Mouse (Mus musculus) neural tube, embryonic 10.5 days (tissue): Measurements from ENCODE around the gene Teddm3.
"Not testable (repeated sequence)": the region's sequence is repeated elsewhere in the genome, so short reads cannot be mapped to it uniquely, and the experiment has no call there.

ENCODE experiments used
- DNase-seq: peaks from one replicate; pipeline ENCODE4 v3.0.0-alpha.2; 2017; ENCODE audit warnings: low spot score; ENCODE audit errors: extremely low spot score

Gene Teddm3

DNA sequence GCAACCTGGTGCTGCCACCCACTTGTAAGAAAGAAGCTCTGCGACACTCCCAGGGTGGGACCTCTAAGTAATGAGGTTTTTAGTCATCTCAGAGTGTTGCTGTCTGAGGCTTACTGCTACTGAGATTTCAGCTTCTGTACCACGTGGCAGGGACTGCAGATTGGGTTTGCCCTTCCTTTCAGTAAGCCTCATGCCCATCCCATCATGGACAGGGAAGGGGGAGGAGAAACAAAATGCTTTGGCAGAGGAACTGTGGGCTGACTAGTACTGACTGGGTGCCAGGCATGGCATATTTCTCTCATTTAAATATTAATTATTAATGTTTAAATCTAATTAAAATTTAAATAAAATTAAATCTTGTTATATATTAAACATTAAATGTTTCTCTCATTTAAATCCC lies at the start of gene Teddm3:
Teddm3 (minus strand) TSS at position 101 of the 400 bp plus-strand sequence.
- DNase-seq = not testable (repeated sequence)

DNA sequence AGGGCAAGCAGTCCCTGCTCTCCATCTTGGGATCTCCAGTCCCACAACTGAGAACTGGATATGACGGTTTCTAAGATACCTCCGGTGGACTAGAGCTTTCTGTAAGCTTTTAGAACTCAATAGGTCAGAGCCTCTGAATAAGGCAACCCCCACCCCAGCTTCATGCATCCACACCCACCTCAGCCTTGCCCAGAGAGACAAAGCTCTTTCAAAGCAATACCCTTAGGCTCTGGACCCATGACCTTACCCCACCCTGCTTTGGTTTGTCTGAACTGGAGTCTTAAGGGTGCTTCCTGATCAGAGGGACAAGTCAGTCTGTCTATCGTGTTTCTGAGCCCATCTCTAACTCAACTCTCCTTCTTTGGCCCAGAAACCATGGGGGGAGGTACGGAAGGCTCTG lies 48.9 kb upstream of the Teddm3 start:
- DNase-seq = no peak

DNA sequence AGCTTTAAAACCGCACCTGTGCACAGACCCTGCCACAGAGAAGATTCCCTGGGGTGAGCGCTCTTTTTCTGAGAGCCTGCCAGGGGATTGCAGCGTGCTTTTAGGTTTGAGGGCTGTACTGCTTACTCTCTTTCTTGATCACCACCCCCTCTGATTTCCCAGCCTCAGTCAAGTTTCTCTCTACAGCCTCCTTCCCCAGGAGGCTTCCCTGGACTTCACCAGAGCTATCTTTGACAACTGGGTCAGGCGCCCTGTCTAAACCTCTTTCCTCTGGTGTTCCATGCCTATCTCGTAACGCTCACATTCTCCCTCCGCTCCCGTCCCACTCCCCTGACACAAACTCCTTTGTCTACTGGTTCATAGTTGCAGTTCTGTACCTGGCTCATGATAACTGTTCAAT lies 45.6 kb upstream of the Teddm3 start:
- no peak for DNase-seq

DNA sequence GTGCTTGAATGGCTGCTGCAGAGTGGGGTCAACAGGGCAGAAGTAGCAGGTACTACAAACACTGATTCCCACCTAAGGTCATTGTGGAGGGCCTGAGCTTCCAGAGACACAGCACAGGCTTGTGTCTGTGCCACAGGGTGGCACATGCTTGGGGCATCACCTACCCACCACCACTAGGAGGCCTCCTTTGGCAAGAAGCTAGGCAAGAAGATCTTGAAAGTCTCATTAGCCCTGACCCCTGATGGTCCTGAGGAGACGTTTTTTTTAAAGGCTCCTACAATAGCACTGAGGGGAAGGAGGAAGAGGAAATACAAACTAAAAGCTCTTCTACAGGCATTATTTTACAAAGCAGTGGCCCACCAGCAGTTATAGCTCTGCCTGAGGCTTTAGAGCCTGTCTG lies 44.7 kb upstream of the Teddm3 start:
- DNase-seq = peak; percentile 14

- no peak for DNase-seq
Observed at GRCm38 (mm10) chr16:21198006-21198405, 44.2 kb upstream of the Teddm3 start.

GRCm38 (mm10) chr16:21197542-21197941 lies 43.7 kb upstream of the Teddm3 start:
- DNase-seq = no peak

- DNase-seq = no peak
Observed at GRCm38 (mm10) chr16:21196576-21196975, 42.8 kb upstream of the Teddm3 start.

DNA sequence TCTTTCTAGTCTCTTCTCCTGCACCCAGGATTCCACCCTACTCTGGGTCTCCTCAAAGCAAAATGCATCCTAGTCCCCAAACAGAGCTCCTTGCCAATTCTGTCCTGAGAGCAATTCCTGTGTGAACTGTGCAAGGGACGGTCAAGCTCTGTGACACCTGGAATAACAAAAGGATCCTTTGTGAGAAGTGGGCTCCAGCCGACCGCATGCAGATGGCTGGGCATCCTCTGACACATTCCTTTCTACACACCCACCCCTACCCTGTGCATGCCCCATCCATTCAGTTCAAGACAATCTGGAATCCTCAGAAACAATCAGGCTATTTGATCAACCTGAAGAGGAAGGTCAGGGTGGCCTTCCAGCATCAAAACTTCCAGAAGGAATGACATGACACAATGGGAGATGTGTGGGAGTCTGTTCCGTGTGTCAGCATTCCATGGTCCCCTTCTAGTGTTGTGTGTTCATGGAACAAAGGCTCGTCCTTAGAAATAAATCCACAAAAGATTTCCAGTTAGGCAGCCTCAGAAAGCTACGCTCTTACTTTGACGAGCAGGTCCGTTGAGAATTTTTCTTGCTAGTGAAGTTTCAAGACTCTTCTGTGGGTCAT lies 41.6 kb upstream of the Teddm3 start:
- DNase-seq = no peak

DNA sequence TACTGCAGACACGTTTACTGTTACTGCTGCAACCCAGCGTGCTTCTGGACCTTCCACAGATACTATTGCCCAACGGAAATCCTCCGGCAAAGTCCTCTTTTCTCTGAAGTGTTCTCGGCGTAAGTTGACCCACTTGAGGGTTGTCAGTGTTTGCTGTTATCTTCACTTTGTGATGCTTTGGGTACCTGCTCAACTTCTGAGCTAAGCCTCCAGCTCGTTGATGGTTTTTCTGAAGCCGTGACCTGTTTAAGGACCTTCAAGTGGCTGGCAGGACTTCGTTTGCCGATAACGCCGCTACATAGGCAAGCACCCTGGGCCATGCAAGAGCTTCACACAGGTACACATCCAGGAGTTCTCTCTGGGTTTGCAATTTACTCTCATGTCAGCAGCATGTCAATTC lies 40.4 kb upstream of the Teddm3 start:
- DNase-seq = no peak

- peak; percentile 48 for DNase-seq
Observed at GRCm38 (mm10) chr16:21192509-21193354, 38.9 kb upstream of the Teddm3 start.

DNA sequence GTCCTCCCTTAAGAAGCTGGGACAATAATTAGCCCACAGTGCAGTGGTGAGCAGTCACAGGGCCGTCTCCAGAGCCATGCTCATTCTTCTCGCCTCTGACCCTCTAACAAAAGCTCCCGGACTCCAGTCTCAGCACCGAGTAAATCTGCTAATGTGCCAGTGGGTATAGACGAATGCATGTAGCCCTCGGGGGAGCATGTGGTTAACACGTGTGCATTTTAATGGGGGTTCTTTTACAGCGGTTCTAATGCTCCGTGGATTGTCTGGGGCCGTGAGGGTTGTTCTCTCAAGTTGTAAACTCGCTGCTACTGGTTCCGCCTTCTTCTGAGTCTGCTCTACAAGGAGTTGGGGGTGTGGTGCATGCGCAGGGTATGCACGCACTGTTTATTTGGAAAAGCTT lies 37.8 kb upstream of the Teddm3 start:
- no peak for DNase-seq

DNA sequence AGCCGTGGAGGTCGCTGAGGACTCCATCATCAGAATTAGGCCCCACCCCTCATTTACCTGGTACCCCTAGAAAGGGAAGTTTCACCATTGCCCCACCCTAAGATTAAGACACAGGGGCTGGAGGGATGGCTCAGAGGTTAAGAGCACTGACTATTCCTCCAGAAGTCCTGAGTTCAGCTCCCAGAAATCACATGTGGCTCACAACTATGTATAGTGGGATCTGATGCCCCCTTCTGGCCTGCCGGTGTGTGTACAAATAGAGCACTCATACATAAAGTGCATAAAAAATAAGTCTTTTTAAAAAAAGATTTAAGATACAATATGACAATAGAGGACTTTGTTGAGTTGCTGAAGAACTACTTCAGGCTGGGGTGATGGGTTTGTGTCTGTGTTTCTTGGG lies 34.5 kb upstream of the Teddm3 start:
- no peak for DNase-seq

DNA sequence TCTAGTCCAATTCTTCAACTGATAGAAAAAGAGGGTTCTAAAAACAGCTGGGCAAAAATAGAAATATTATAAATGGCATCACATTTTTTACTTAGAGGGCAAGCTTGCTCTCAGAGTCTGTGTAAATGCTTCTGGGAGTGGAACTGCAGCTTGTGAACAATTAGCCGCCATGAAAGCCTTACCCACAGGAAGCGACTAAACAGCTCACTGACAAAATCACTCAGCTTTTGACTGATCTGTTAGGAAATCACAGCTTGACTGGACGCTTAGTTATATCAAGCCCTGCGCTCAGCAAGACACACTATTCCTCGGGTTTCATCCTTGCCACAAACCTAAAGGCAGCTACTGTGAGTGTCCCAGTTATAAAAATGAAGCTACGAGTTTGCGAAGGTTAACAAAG lies 33.8 kb upstream of the Teddm3 start:
- DNase-seq = no peak

DNA sequence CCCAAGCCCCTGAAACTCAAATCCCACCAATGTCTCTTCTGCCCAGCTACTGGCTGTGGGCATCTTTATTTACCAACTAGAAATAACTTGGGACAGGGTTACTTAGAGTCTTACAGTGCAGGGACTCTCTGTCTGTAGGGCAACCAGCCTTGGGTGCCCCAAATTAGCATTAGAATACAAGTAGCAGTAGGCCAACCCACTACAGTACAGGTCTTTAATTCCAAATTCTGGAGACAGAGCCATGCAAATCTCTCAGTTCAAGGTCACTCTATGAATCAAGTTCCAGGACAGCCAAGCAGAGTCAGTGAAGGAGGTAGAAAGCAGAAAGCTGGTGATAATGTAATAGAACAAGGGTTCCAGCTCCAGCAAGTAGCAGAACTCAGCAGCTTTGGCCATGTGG lies 30.9 kb upstream of the Teddm3 start:
- no peak for DNase-seq

DNA sequence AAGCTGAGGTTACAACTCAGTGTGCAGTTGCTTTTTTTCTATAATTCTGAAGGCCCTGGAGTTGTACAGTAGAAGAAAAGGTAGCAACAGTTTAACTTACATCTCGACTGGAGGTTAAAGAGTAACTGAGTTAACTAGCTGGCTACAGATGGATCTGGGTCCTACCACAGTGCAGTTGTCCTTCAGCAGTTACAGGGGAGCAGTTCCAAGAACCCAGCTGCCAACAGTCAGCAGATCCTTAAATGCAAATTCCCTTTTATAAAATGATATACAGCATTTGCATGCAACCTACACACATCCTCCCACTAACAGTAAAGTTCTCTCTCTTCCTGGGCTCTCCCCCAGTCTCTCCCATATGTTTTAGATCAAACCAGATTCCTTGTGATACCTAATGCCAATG lies 28.3 kb upstream of the Teddm3 start:
- DNase-seq = no peak

DNA sequence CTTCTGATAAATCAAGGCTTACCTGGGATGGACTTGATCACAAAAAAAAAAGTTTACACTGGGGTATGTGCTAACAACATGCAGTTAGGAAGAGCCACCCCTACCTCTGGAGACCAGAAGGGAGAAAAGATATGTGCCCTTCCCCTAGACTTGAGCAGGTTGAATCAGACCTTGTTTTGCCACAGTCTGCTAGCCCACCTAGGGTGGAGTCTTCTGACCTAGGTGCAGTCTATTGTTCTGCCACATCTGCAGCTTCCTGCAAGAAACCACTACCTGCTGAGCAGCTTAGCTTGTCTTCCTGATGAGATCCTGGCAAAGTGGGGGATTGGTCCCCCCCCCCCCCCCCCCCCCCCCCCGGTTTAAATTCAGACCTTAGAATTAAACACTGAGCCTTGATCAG lies 21.4 kb upstream of the Teddm3 start:
- DNase-seq = no peak

DNA sequence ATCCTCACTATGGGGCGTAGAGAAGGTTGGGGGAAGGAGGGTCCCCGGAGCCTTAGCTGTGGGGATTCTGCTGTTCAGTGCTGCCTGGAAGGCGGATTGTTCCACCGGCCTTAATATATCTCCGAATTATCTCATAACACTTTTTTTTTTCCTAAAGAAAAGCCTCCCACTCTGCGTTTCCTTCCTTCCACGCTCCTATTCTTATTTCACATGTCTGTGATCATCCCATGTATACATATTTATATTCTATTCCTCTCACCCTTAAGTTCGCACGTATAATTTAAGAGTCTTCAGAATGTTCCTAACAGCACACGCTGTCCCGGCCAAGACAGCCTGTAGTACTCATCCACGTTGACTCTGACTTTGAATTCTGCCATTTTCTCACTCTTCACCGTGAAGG lies 14.9 kb upstream of the Teddm3 start:
- no peak for DNase-seq

DNA sequence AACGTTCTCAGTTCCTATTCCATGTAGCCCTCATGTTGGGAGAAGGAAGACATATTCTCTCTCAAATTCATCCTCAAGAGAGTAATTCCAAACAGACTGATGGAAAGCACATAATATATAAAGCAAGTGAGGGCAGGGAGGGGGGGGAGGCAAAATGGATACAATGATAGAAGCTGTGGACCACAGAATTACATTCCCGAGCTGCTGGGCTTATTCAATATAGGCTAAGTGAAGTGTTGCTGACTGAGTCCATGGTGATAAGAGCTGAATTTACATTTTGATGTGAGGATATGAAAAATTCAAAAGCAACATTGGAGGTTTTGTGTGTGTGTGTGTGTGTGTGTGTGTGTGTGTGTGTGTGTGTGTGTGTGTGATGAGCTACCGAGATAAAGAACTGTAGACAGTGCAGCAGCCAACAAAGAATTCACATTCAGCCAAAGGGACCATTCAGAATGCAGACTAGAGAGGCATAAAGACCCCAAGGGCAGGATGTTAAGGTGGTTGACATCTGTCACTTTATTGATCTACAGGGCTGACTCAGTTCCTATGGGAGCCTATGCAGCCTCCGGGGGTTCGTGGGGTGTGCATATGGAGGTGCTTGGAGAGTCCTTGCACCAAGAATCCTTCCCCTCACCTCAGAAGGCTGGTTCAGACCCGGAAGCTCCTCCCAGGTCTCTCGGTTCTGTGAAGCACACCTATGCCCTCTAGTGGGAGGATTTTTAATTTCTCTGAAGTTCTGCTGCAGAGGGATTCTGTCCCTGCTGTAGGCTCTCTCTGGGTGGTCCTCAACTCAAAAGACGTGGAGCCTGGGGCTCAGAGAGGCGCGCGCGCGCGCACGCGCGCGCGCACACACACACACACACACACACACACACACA lies 11.8 kb upstream of the Teddm3 start:
- DNase-seq = not testable (repeated sequence)

- DNase-seq = not testable (repeated sequence)
Observed at GRCm38 (mm10) chr16:21163423-21163822, 9.6 kb upstream of the Teddm3 start.

DNA sequence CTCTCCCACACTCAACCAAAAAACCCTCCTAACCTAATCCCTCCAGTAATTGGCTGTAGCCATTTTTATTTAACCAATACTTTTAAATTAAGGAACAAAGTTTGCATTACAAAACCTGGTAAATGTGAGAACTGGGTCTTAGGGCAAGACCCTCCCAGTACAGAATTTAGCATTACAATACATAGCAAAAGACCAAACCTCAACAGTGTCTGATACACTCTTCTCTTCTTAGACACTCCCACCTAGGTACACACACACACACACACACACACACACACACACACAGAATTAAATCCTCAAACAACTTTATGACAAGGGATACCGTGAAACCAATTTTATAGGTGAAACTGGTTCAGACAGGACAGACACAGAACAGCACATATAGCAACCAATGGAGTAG lies 5.4 kb upstream of the Teddm3 start:
- not testable (repeated sequence) for DNase-seq

- not testable (repeated sequence) for DNase-seq
Observed at GRCm38 (mm10) chr16:21156261-21156660, 2.5 kb upstream of the Teddm3 start.
